Mouse (Mus musculus) bone marrow macrophage, adult 2 months (primary cell): ENCODE data around the gene Olfr1394. TPM values are rescaled to one million over a fixed set of nuclear protein-coding genes. Genes with fewer than 3 reads are reported as not detected.
A peak's percentile ranks its signal among the peaks of the same experiment; 100 is the strongest.
"Not testable (repeated sequence)": the region's sequence is repeated elsewhere in the genome, so short reads cannot be mapped to it uniquely, and the experiment has no call there.

Experiments
- H3K27ac ChIP-seq: 2 replicates; pipeline ENCODE4 v1.5.1; 2012; ENCODE audit warnings: low read depth, low read length; ENCODE audit not compliant: insufficient read depth
- H3K4me1 ChIP-seq: 2 replicates; pipeline ENCODE4 v1.6.1; 2012; ENCODE audit warnings: low read length; ENCODE audit not compliant: control insufficient read depth, insufficient read depth
- H3K4me3 ChIP-seq: 2 replicates; pipeline ENCODE4 v1.5.1; 2012; ENCODE audit warnings: mild to moderate bottlenecking, low read length, moderate library complexity; ENCODE audit not compliant: insufficient read depth
- CTCF ChIP-seq: IDR thresholded peaks from 2 replicates; pipeline ENCODE4 v1.5.1; 2012; ENCODE audit warnings: low read depth, mild to moderate bottlenecking, low read length, moderate library complexity
- POLR2A ChIP-seq: IDR thresholded peaks from 2 replicates; pipeline ENCODE4 v1.6.1; 2012; ENCODE audit warnings: mild to moderate bottlenecking, low read depth, low read length, borderline replicate concordance
- polyA plus RNA-seq: library from polyadenylated mRNA; stranded (reverse); fragments of >200 nt; gene quantifications from 2 replicates; pipeline ENCODE4 v1.2.4, GENCODE M21; 2012; ENCODE audit not compliant: missing spikeins, insufficient read depth, insufficient read length

The Olfr1394 gene
- polyA plus RNA-seq, 1 experiment: not detected

DNA sequence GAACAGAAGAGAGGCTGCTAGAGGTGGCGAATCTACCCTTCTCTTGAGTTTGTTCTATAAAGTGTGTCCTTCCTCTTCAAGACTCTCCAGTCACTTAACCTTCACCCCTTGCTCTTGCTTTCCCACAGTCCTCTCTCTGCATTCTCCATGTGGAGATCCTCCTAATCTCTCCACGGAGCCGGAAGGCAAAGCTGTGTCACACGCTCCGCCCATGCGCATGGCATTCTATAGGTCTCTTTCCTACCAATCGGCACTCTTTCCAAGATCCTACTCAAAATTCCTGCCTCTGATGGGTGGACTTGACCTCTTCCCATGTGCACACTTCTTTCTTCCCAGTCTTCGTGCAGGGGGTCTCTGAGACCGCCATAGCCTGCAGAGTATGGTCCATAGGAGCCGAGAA, 33.5 kb downstream of the Olfr1394 start:
- TF ChIP-seq POLR2A (no peak), CTCF (no peak)
- no peak overlapping the region for H3K4me3 ChIP-seq
- no peaks in the 10 kb centered on the region for H3K4me1 ChIP-seq
- H3K27ac ChIP-seq: no peak overlapping the region

DNA sequence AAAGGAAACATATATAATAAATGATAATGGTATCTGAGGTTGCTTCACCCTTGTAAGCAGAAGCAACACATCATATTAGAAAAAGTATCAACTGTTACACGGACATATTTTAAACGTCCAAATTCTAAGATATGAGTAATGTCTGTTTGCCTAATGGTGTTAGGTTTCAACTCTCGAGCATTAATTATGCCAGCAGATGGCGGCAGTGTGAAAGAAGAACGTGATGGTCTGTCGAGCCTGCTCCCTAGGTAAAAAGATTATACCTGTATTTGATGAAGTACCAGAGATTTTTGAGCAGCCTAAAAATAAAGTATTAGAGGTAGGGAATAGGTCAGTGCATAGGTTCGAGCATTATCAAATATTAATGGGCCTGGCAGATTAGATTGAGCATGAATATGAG, 35.6 kb downstream of the Olfr1394 start:
- Histone ChIP-seq H3K27ac (no peak overlapping the region), H3K4me3 (no peak overlapping the region), H3K4me1 (no peaks in the 10 kb centered on the region)
- TF ChIP-seq POLR2A: no peak

DNA sequence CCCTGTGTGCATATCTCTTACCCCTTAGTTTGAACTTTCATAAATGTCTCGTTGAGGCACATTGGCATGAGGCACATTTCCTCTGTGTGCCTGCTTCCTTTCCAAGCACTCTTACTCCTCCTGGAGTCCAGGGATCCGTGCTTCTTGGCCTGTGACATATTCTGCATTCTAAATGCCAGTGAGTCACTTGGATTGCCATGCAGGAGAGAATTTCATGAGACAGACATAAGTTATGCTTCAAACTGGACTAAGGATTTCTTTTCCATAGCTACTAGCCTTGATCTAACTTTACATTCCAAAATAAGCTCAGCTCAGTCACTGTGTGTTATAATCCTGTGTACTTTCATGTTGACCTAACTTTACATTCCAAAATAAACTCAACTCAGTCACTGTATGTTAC, 36.9 kb downstream of the Olfr1394 start:
- TF ChIP-seq CTCF: no peak
- no peak for TF ChIP-seq POLR2A
- peaks cover 4% of the 10 kb centered on the region for H3K4me1 ChIP-seq
- no peak overlapping the region for H3K27ac ChIP-seq
- H3K4me3 ChIP-seq: no peak overlapping the region

DNA sequence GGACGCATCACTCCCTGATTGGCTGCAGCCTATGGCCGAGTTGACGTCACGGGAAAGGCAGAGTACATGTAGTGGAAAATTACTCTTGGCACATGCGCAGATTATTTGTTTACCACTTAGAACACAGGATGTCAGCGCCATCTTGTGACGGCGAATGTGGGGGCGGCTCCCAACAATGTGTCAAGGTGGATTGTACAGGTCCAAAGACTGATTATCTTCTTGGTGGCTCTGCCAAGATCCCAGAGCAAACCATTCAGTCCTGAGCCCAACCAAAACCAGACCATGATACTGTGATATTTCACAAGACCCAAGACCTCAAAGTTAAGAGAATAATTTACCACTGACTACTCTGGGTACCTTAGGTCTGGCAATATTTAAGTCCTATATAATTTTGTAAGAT, 40.6 kb downstream of the Olfr1394 start:
- H3K27ac ChIP-seq, H3K4me1 ChIP-seq, H3K4me3 ChIP-seq: not testable (repeated sequence)

DNA sequence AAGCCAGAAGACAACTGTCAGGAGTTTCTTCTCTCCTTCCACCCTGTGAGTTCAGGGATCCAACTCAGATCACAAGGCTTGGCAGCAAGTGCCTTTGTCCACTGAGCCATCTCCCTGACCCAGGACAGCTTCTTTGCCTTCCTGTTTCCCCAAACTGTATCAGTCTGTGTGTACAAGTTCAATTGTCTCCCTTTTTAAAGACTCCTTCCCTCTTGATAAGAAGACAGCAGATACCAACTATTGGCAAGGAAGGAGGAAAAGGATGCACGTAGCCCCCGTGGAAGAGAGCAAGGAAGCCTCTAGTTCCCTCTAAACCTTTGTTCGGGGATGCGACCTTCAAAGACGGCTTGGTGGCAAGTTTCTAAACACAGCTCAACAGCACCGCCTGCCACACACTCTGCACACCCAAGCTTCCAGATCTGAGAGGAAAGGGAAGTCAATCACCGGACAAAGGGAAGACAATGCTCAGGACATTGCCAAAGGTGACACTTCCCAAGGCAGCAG, 41.7 kb downstream of the Olfr1394 start:
- H3K4me3 ChIP-seq: no peak overlapping the region
- peaks cover 9% of the 10 kb centered on the region for H3K4me1 ChIP-seq
- no peak overlapping the region for H3K27ac ChIP-seq
- TF ChIP-seq CTCF: no peak
- no peak for TF ChIP-seq POLR2A

DNA sequence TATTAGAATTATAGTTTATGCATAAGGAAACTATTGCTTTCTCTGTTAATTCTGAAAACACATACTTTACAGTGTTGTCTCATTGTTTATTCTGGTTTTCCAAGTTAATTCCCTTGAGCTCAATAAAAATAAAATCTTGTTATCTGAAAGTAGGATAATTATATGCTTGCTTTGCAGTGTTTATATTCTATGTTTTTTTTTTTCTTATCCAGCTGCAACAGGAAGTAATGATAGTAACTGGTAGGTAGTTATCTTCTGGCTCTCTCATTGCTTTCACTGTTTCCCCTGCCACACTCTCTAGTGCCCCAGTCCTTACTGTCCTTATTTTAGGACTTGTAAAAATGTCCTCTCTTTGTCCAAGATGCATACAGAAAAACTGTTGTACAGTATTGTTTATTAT, 46.5 kb downstream of the Olfr1394 start:
- TF ChIP-seq POLR2A: no peak
- no peak for TF ChIP-seq CTCF
- H3K27ac ChIP-seq: 0 out of 2 replicates have a peak overlapping the region, but pooled peaks have one; percentile 14
- no peak overlapping the region for H3K4me3 ChIP-seq
- H3K4me1 ChIP-seq: peaks cover 20% of the 10 kb centered on the region

DNA sequence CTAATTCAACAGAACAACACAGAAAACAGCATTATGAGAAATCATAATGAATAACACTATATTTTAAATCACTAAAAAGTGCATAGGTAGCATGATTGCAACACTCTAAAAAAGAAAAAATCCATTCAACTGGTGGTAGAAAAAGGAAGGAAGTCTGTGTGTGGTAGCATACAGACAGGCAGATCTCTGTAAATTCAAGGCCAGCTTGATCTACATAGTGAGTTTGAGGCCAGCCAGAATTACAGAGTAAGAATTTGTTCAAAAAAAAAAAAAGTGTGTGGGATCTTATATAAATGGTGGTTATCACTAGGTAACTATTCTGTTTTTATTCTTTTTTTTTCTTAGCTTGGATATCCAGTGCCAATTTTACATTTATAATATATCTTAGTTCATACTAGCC, 47.0 kb downstream of the Olfr1394 start:
- TF ChIP-seq POLR2A (no peak), CTCF (no peak)
- H3K4me1 ChIP-seq: peaks cover 16% of the 10 kb centered on the region
- no peak overlapping the region for H3K27ac ChIP-seq
- H3K4me3 ChIP-seq: no peak overlapping the region

DNA sequence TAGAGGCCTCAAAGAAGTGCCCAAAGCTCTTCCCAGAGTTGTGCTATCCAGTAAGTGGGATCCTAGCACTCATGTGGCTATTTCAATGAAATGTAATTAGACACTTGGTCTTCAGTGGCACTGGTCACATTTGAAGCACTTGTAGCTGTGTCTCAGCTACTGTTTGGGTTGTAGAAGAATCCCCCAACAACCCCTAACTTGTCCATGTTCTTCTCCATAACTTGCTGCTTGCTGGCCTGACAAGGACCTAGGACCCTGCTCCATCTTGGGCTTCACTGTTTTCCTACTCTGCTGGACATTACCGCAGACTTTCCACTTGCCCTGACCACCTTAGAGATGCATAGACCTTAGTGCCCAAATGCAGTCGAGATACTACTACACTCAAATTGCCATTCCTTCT, 47.9 kb downstream of the Olfr1394 start:
- Histone ChIP-seq H3K4me3 (peak overlapping the region; percentile 71), H3K27ac (peak overlapping the region; percentile 98), H3K4me1 (peaks cover 15% of the 10 kb centered on the region)
- TF ChIP-seq CTCF (no peak), POLR2A (no peak)

DNA sequence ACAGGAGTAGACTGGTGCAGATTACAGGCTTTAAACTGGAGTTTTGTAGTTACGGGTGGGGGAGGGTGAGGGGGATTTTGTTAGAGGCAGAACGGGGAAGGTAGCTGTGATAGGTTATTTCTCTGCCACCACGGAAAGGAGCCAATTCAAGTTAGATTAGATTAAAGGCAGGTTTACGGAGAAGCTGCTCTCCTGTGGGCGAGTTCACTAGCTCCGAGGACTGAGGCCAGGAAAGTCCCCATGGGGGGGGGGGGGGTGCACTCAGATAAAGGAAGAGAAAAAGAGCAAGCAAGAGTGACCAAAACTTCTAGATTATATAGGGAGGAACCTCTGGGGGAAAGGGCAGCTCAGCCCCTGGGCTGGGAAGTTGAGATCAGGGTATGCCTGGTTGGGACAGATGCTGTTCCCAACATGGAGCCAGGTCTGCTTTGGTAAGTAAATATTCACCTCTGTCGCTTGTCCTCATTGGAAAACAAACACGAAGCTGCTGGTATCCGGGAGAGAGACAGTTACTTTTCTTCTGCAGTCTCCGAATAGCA, 48.4 kb downstream of the Olfr1394 start:
- Histone ChIP-seq H3K27ac (peak overlapping the region; percentile 98), H3K4me3 (peak overlapping the region; percentile 71)
- no peak for TF ChIP-seq POLR2A
- no peak for TF ChIP-seq CTCF

DNA sequence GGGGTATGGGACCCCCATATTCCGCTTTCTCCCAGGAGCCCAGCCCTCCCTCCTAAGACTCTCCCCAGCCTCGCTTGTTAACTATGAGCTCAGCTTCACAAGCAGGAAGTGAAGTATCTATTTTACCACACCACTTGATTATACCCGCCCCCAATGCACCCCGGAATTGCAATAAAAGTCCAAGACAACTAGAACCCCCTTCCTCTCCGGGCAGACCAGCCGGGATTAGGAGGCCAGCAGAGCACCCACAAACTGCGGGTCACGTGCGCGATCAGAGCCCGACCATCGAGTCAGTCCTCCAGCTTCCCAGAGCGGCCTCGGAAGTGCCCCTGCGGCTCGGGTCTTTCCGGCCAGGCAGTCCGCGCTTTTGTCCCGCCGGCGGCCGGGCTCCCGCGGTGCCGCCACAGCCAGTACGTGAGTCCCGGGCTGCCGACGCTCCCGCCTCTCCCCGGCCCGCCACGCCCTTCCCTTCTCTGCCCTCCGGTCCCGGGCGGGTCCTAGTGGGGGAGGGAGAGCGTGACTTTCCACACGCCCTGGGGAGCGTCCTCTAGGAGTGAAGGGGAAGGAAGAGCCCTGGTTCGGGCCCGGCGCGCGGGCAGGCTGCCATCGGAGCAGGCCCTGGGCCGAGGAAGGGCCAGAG, 49.1 kb downstream of the Olfr1394 start, which contains the start of gene Zfp62:
Gene Zfp62, plus strand, starts transcription at position 164 of the 640 bp plus-strand sequence.
- H3K27ac ChIP-seq: peak within 1 kb of the TSS; percentile 98
- H3K4me1 ChIP-seq: peaks cover 17% of the 10 kb centered on the region
- TF ChIP-seq CTCF (no peak), POLR2A (no peak)
- peak within 1 kb of the TSS; percentile 71 for H3K4me3 ChIP-seq

More for the DNA sequence above, 48.4 kb downstream of the Olfr1394 start:
- peaks cover 15% of the 10 kb centered on the region for H3K4me1 ChIP-seq
